Mouse (Mus musculus): Measurements from ENCODE around the gene Asic2. TPM values are rescaled to one million over a fixed set of nuclear protein-coding genes. Genes with fewer than 3 reads are reported as not detected.

Gene Asic2
- polyA plus RNA-seq, 1 experiment from 2014 or later: not detected

DNA sequence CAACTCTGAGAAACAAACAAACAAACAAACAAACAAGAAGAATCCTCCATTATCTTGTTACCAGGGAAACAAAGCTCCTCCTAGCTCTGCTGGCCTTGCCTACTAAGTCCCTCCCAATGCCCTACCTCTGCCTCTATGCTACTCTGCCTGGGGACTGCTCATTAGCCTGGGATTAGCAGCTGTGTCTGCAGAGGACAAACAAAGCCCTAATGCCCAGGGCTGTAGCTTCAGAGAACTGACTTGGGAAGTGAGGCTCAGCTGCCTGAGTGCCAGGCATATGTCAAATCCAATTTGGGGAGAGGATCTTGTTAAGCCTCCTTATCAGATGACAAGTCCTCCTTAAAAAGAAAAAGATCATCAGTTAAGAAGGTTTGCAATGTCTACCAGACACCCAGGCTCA lies 41.9 kb downstream of the Asic2 start:
- H3K27ac ChIP-seq (ENCODE audit: low read length): no peak overlapping the region
- H3K9me3 ChIP-seq (replicated peaks; ENCODE audit: control insufficient read depth, low read length): no peaks in the 10 kb centered on the region
- H3K4me1 ChIP-seq (ENCODE audit: control insufficient read depth, low read depth, low read length): no peaks in the 10 kb centered on the region
- H3K4me2 ChIP-seq (ENCODE audit: low read depth, low read length): no peak overlapping the region
- H3K27me3 ChIP-seq (ENCODE audit: control insufficient read depth, insufficient read depth, low read depth, low read length): no peaks in the 10 kb centered on the region
- H3K4me3 ChIP-seq (ENCODE audit: low read depth, low read length): no peak overlapping the region
- no peak overlapping the region for H3K9ac ChIP-seq (ENCODE audit: low read depth, low read length)
- ATAC-seq (ENCODE audit: low read depth): no peak
- no peaks in the 10 kb centered on the region for H3K36me3 ChIP-seq (ENCODE audit: control insufficient read depth, insufficient read depth)

DNA sequence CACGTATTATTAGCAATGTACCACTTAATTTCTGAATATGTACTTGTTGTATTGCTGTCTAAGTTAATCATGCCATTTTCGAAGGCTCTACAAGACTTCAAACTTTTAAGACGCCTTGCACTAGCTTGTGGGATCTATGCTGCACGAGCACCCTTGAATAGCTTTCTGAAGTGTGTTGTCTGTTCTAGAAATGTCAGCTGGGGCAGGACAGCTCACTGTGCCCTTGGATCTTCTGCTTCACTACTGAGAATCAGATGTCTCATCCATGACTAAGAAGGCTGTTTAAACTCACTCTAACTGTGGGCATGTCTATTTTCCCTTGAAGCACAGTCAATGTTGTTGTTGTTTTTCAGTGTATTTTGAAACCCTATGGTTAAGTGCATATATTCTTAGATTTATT lies 44.6 kb downstream of the Asic2 start:
- Histone ChIP-seq H3K27me3 (ENCODE audit: control insufficient read depth, insufficient read depth, low read depth, low read length) (no peaks in the 10 kb centered on the region), H3K27ac (ENCODE audit: low read length) (no peak overlapping the region), H3K4me1 (ENCODE audit: control insufficient read depth, low read depth, low read length) (no peaks in the 10 kb centered on the region), H3K9me3 (replicated peaks; ENCODE audit: control insufficient read depth, low read length) (no peaks in the 10 kb centered on the region), H3K9ac (ENCODE audit: low read depth, low read length) (no peak overlapping the region), H3K4me2 (ENCODE audit: low read depth, low read length) (no peak overlapping the region), H3K36me3 (ENCODE audit: control insufficient read depth, insufficient read depth) (no peaks in the 10 kb centered on the region), H3K4me3 (ENCODE audit: low read depth, low read length) (no peak overlapping the region)
- WGBS (ENCODE audit: insufficient replicate concordance): 66% methylated on average over 4 of the region's 4 CpGs
- no peak for ATAC-seq (ENCODE audit: low read depth)

DNA sequence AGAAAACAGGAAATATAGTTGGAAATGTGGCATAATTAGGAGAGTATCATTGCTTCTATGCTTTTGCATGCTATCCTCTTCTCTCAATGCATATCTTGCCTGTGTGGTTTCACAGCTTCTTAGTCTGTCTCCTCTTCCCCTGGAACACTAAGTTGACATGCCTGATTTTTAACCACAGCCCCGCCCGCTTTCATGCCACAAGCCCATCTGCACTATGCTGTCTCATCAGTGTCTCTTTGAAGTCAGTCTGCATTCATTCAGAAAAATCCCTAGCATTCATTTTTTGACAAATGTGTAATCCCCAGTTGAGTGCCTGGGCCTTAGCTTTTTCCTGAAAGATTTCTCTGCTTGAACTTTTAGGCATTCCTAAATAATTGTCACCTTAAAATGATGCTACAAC lies 45.2 kb downstream of the Asic2 start:
- H3K9ac ChIP-seq (ENCODE audit: low read depth, low read length): no peak overlapping the region
- 40% methylated on average over 2 of the region's 2 CpGs for WGBS (ENCODE audit: insufficient replicate concordance)
- no peaks in the 10 kb centered on the region for H3K27me3 ChIP-seq (ENCODE audit: control insufficient read depth, insufficient read depth, low read depth, low read length)
- no peak overlapping the region for H3K4me3 ChIP-seq (ENCODE audit: low read depth, low read length)
- no peaks in the 10 kb centered on the region for H3K36me3 ChIP-seq (ENCODE audit: control insufficient read depth, insufficient read depth)
- H3K27ac ChIP-seq (ENCODE audit: low read length): no peak overlapping the region
- H3K4me1 ChIP-seq (ENCODE audit: control insufficient read depth, low read depth, low read length): no peaks in the 10 kb centered on the region
- no peak for ATAC-seq (ENCODE audit: low read depth)
- no peak overlapping the region for H3K4me2 ChIP-seq (ENCODE audit: low read depth, low read length)
- H3K9me3 ChIP-seq (replicated peaks; ENCODE audit: control insufficient read depth, low read length): no peaks in the 10 kb centered on the region

DNA sequence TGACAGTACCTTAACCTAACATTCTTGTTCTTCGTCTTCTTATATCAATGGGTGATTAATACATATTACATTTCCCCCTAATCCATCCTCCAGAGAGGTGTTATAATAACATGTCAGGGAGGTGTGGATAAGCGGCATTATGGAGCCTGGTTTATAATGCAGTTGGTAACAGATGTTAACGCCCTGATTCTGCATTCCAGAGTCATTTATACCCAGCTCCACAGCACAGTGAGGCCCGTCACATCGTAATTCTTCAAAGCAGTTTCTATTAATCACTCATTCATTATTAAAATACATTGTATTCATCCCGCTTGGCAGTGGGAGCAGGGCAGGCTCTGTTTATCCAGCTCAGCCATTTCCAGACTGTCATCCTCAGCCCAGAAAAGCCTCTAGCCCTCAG lies 52.8 kb downstream of the Asic2 start:
- Histone ChIP-seq H3K9ac (ENCODE audit: low read depth, low read length) (no peak overlapping the region), H3K27ac (ENCODE audit: low read length) (no peak overlapping the region), H3K4me3 (ENCODE audit: low read depth, low read length) (no peak overlapping the region), H3K9me3 (replicated peaks; ENCODE audit: control insufficient read depth, low read length) (no peaks in the 10 kb centered on the region), H3K27me3 (ENCODE audit: control insufficient read depth, insufficient read depth, low read depth, low read length) (no peaks in the 10 kb centered on the region), H3K4me1 (ENCODE audit: control insufficient read depth, low read depth, low read length) (no peaks in the 10 kb centered on the region), H3K4me2 (ENCODE audit: low read depth, low read length) (no peak overlapping the region), H3K36me3 (ENCODE audit: control insufficient read depth, insufficient read depth) (no peaks in the 10 kb centered on the region)
- ATAC-seq (ENCODE audit: low read depth): no peak
- WGBS (ENCODE audit: insufficient replicate concordance): 51% methylated on average over 6 of the region's 6 CpGs

DNA sequence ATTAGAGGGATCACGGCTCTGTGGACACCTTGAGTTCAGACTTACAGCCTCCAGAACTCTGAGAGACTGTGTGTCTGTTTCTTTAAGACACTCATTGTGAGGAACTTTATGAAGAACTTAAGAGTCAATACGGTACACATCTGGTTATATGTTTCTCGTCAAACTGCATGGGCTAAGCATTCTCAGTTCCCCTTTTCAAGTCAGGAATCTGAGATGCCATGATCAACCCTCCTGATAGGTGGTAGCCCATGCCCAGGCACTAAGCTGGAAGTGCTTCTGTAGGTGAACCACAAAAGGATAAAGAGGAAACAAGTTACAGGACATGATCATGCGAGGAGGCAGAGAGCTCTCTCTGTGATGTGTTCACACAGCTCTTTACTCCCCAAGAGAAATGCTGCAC lies 55.2 kb downstream of the Asic2 start:
- Histone ChIP-seq H3K27ac (ENCODE audit: low read length) (no peak overlapping the region), H3K36me3 (ENCODE audit: control insufficient read depth, insufficient read depth) (no peaks in the 10 kb centered on the region), H3K9ac (ENCODE audit: low read depth, low read length) (no peak overlapping the region), H3K4me2 (ENCODE audit: low read depth, low read length) (no peak overlapping the region), H3K27me3 (ENCODE audit: control insufficient read depth, insufficient read depth, low read depth, low read length) (no peaks in the 10 kb centered on the region), H3K9me3 (replicated peaks; ENCODE audit: control insufficient read depth, low read length) (no peaks in the 10 kb centered on the region), H3K4me1 (ENCODE audit: control insufficient read depth, low read depth, low read length) (no peaks in the 10 kb centered on the region), H3K4me3 (ENCODE audit: low read depth, low read length) (no peak overlapping the region)
- WGBS (ENCODE audit: insufficient replicate concordance): 30% methylated on average over 4 of the region's 4 CpGs
- no peak for ATAC-seq (ENCODE audit: low read depth)

DNA sequence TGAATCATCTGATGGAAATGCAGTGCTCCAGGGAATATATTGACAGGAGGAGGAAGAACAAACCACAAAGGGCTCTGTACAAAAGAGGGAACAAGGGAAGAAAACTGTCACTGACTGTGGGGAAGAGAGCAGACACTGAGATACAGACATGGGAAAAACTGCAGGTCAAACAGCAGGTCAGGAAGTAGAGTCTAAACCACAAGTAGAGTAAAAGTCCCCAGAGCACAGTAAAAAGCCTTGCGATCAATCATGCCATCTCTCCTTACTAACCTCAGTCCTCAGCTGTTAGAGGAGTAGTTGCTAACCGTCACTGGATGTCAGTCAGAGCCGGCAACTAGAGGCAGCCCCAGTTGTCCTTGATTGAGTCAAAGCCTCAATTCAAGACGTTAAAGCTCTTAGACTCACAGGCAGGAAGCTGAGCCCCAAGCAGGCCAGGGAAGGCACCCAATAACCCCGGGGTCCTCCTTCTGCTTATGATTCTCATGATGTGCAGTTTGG lies 58.8 kb downstream of the Asic2 start:
- no peaks in the 10 kb centered on the region for H3K9me3 ChIP-seq (replicated peaks; ENCODE audit: control insufficient read depth, low read length)
- no peak overlapping the region for H3K9ac ChIP-seq (ENCODE audit: low read depth, low read length)
- H3K4me3 ChIP-seq (ENCODE audit: low read depth, low read length): no peak overlapping the region
- WGBS (ENCODE audit: insufficient replicate concordance): 20% methylated on average over 5 of the region's 5 CpGs
- H3K36me3 ChIP-seq (ENCODE audit: control insufficient read depth, insufficient read depth): no peaks in the 10 kb centered on the region
- H3K4me2 ChIP-seq (ENCODE audit: low read depth, low read length): no peak overlapping the region
- no peak overlapping the region for H3K27ac ChIP-seq (ENCODE audit: low read length)
- no peaks in the 10 kb centered on the region for H3K27me3 ChIP-seq (ENCODE audit: control insufficient read depth, insufficient read depth, low read depth, low read length)
- no peaks in the 10 kb centered on the region for H3K4me1 ChIP-seq (ENCODE audit: control insufficient read depth, low read depth, low read length)
- ATAC-seq (ENCODE audit: low read depth): no peak

DNA sequence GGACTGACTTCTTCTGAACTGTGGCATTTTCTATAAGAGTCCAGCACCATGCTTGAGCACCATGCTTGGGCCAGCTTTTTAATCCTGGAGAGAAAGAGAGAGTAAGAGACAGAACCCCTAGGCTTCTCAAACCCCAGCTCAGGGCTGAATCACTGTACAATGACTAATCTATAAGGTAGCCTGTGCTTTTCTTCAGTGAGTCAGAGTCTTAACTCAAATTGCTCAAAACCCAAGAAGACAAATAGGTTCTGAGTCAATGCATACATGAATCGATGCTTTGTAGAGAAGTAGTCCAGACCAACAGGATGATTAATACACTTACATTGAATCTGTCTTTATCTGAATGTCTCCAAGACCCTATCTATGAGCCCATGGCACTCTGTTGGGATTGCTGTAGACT lies 59.5 kb downstream of the Asic2 start:
- H3K27ac ChIP-seq (ENCODE audit: low read length): no peak overlapping the region
- no peak for ATAC-seq (ENCODE audit: low read depth)
- H3K4me3 ChIP-seq (ENCODE audit: low read depth, low read length): no peak overlapping the region
- H3K36me3 ChIP-seq (ENCODE audit: control insufficient read depth, insufficient read depth): no peaks in the 10 kb centered on the region
- H3K9me3 ChIP-seq (replicated peaks; ENCODE audit: control insufficient read depth, low read length): no peaks in the 10 kb centered on the region
- no peak overlapping the region for H3K4me2 ChIP-seq (ENCODE audit: low read depth, low read length)
- no peaks in the 10 kb centered on the region for H3K4me1 ChIP-seq (ENCODE audit: control insufficient read depth, low read depth, low read length)
- WGBS (ENCODE audit: insufficient replicate concordance): 46% methylated on average over 1 of the region's 1 CpGs
- H3K27me3 ChIP-seq (ENCODE audit: control insufficient read depth, insufficient read depth, low read depth, low read length): no peaks in the 10 kb centered on the region
- no peak overlapping the region for H3K9ac ChIP-seq (ENCODE audit: low read depth, low read length)

DNA sequence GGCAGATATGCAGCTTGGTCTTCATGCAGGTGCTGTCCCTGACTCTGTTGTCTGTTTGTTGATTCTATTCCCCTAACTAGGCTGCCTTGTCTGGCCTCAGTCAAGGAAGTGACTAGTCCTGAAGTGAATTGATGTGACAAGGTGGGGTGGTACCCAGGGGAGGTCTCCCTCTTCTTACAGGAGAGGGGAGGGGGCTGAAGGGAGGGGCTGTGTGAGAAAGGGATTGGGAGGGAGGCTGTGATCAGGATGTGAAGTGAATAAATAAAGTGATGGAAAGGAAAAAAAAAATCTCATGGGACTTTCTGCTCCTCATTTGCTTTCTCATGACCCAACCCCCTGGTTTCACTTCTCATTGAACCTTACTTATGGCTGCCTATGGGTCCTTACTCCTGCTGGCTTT lies 65.9 kb downstream of the Asic2 start:
- Histone ChIP-seq H3K36me3 (ENCODE audit: control insufficient read depth, insufficient read depth) (no peaks in the 10 kb centered on the region), H3K4me1 (ENCODE audit: control insufficient read depth, low read depth, low read length) (no peaks in the 10 kb centered on the region), H3K4me3 (ENCODE audit: low read depth, low read length) (no peak overlapping the region), H3K4me2 (ENCODE audit: low read depth, low read length) (no peak overlapping the region), H3K9ac (ENCODE audit: low read depth, low read length) (no peak overlapping the region), H3K9me3 (replicated peaks; ENCODE audit: control insufficient read depth, low read length) (no peaks in the 10 kb centered on the region), H3K27ac (ENCODE audit: low read length) (no peak overlapping the region), H3K27me3 (ENCODE audit: control insufficient read depth, insufficient read depth, low read depth, low read length) (no peaks in the 10 kb centered on the region; the same call in 1 of the 2 replicates)
- no peak for ATAC-seq (ENCODE audit: low read depth)

DNA sequence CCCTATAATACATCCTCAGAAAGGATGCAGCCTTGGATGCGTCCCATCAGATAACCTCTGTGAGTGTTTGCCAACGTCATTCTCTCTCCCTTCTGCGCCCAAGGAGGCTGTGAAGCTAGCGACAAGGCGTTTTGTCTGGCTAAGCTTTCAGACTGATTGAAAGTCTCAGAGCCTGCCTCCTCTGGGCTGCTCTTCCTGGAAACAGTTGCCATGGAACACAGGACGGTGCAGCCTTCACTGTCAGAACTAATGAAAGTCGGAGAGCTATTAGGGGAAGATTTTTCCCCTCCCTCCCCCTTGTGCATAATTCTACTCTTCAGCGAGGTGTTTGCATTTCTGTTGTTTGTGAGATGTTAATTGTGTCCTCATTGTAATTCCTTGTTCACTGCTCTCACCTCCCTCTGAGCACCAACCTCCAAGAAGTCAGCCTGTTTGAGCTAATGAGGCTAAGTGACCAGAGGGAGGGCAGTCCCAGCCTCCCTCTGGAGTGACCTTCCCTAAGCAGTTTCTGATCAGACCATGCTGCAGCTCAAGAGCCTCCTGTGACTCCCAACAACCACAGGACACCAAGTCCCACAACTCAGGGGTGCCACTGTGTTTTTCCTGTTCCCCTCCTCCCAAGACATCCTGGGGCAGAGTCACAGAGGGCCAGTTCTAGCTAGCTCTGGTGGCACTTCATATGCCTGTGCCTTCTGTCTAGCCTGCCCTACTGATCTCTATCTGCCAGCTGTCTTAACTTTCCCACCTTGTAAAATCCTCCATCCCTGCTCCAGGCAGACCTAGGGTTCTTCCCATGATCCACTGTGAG lies 70.5 kb downstream of the Asic2 start:
- no peak for ATAC-seq (ENCODE audit: low read depth)
- 6% methylated on average over 8 of the region's 8 CpGs for WGBS (ENCODE audit: insufficient replicate concordance)
- no peaks in the 10 kb centered on the region for H3K4me1 ChIP-seq (ENCODE audit: control insufficient read depth, low read depth, low read length)
- H3K9ac ChIP-seq (ENCODE audit: low read depth, low read length): no peak overlapping the region
- no peaks in the 10 kb centered on the region for H3K9me3 ChIP-seq (replicated peaks; ENCODE audit: control insufficient read depth, low read length)
- H3K4me2 ChIP-seq (ENCODE audit: low read depth, low read length): no peak overlapping the region
- no peaks in the 10 kb centered on the region; the same call in 1 of the 2 replicates for H3K27me3 ChIP-seq (ENCODE audit: control insufficient read depth, insufficient read depth, low read depth, low read length)
- H3K27ac ChIP-seq (ENCODE audit: low read length): no peak overlapping the region
- H3K36me3 ChIP-seq (ENCODE audit: control insufficient read depth, insufficient read depth): no peaks in the 10 kb centered on the region
- H3K4me3 ChIP-seq (ENCODE audit: low read depth, low read length): no peak overlapping the region

Data from liver, embryonic 16.5 days (tissue).